Mouse (Mus musculus) NIH3T3 (cell line): ENCODE results near the gene Nt5dc2.

Source experiments
- DNase-seq: peaks from one replicate; pipeline ENCODE4 v3.0.0-alpha.2; 2012; ENCODE audit warnings: low read depth

The Nt5dc2 gene

GRCm38 (mm10) chr14:31134015-31135000 lies 3.5 kb downstream of the Nt5dc2 start:
- DNase-seq, result no peak

GRCm38 (mm10) chr14:31135495-31136410 lies 4.9 kb downstream of the Nt5dc2 start:
- DNase-seq, result no peak

DNA sequence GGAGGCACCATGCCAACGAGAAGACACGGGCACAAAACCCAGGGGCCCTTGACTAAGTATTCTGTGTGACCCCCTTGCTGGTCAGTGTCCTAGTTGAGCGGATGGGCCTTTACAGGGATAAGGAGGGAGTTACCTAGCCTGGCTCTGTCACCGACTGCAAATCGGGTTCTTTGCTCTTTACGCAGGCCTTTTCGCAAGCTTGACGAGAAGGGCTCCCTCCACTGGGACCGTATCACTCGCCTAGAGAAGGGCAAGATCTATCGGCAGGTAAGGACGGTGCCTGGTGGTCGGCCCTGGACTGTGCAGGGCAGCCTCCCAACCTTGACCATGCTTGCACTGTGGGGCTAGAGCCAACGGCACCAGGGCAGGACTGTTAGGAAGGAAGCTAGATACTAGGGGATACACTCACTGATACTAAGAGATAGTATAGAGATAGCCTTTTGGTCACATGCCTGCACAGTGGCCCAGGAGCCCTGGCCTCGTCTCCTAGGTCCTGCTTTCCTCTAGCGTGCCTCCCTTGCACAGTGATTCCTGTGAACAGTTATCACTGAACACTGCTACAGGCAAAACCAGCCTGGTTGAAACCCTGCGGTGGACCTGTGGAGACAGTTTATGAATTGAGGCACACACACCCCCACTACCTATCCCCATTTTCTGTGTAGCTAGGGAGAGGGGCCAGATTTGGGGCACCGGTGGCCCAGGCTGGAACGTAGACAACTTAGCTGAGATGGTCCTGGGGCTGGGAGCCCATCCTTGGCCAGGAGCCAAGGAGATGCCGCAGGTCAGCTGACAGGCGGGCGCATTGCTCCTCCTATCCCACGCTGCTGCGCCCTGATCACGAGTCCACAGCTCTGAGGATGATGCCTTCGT lies 5.8 kb downstream of the Nt5dc2 start:
- no peak for DNase-seq

GRCm38 (mm10) chr14:31137281-31137595 lies 6.4 kb downstream of the Nt5dc2 start:
- DNase-seq, result no peak

GRCm38 (mm10) chr14:31137791-31138190 lies 6.9 kb downstream of the Nt5dc2 start:
- DNase-seq, result no peak

DNA sequence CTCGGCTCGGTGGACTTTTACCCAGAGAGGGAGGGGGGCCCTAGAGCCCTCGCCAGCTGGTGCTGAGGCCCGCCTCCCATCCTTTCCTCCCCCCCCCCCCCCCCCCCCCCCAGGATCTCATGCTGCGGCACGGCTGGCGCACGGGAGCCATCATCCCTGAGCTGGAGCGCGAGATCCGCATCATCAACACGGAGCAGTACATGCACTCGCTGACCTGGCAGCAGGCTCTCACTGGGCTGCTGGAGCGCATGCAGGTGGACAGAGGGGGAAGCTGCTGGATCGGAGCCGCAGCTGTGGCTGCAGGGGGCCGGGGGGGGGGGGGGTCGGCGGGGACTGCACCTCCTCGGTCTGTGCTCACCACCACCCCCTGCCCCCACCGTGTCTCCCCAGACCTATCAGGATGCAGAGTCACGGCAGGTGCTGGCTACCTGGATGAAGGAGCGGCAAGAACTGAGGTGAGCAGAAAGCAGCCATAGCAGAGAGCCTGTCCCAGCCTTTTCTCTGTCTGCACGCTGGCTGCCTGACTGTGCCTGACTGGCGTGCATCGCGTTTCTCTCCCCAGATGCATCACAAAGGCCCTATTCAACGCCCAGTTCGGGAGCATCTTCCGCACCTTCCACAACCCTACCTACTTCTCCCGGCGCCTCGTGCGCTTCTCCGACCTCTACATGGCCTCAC lies 7.5 kb downstream of the Nt5dc2 start:
- no peak for DNase-seq

DNA sequence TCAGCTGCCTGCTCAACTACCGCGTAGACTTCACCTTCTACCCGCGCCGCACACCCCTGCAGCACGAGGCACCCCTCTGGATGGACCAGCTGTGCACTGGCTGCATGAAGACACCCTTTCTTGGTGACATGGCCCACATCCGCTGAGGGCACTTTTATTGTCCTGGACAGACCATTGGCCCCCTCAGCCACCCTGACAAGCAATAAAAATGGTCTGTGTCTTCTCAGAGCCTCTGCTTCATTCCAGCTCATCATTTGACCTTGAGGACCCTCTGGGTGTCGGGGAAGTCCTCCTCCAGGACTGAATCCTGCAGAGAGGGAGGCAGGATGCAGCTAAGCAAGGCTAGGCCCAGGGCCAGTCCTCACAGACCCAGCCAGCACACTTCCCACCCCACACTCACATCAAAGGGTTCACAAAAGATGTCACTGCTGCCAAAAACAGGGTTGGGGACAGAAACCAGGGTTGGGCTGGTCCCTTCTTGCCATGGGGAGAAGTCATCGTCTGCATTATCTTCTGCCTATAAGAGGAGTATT lies 8.1 kb downstream of the Nt5dc2 start:
- DNase-seq, result no peak

- no peak for DNase-seq
Measured at GRCm38 (mm10) chr14:31139666-31140065, 8.8 kb downstream of the Nt5dc2 start.

- no peak for DNase-seq
Measured at GRCm38 (mm10) chr14:31140141-31140540, 9.3 kb downstream of the Nt5dc2 start.

- no peak for DNase-seq
Measured at GRCm38 (mm10) chr14:31141011-31141410, 10.2 kb downstream of the Nt5dc2 start.

GRCm38 (mm10) chr14:31145694-31146093 lies 14.8 kb downstream of the Nt5dc2 start:
- no peak for DNase-seq

DNA sequence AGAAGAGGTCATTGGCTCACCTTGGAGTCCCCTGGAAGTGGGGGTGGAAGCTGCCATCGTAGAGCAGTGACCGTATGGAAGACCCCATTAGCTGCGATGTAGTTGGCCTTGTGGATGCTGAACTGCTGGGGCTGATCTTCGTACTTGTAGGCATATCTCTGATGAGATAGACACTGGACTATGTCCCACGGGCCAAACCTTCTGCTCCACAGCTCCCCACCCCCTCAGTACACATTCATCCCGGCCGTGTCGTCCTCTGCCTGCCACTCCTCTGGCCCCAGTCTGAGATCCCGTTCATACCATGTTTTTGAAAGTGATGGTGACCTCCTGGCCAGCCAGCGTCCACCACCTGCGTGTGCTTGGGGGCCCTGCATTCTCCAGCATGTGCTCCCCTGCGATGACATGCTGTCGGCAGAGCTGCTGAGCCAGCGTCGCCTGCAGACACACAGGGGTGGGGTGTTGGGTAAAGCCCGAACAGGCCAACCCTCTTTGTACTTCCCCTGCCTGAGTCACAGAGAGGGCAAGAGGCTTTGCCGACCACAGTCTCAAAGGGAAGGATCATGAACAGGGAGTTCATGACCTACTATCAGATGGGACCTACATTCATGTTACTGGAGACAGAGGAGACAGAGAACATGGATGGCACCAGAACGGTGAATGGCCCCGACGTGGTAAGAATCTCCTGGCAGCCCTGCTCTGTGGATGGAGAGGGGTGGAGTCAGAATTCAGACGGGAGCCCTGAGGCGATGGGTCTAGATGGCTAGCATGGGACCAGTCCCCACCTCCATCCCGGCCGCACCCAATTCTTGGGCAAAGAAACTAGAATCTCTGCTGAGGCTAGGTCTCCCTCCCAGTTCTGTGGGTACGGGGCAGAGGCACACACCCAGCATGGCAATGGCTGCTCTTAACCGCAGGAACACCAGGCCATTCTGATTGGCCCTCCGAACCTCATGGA lies 29.6 kb downstream of the Nt5dc2 start:
- DNase-seq, result no peak

GRCm38 (mm10) chr14:31161191-31161590 lies 30.3 kb downstream of the Nt5dc2 start:
- DNase-seq, result no peak

- no peak for DNase-seq
Measured at GRCm38 (mm10) chr14:31161638-31162037, 30.8 kb downstream of the Nt5dc2 start.

DNA sequence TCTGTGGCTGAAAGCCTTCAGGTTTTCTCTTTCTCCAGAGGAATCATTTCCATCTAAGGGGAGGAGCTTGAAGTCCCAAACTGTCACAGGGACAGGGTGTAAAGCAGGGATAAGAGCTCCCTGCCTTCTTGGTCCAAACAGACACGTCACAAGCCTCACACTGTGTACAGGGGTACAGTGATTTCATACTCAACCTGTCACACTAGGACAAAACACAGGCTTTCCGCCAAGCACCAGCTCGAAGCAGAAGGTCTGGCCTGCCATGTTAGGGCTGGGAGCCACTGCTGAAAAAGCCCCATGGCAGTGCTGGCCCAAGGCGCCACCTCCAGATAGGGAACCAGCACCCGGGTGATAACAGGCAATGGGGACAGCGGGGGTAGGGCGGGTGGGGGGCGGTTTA lies 33.2 kb downstream of the Nt5dc2 start:
- DNase-seq, result no peak

DNA sequence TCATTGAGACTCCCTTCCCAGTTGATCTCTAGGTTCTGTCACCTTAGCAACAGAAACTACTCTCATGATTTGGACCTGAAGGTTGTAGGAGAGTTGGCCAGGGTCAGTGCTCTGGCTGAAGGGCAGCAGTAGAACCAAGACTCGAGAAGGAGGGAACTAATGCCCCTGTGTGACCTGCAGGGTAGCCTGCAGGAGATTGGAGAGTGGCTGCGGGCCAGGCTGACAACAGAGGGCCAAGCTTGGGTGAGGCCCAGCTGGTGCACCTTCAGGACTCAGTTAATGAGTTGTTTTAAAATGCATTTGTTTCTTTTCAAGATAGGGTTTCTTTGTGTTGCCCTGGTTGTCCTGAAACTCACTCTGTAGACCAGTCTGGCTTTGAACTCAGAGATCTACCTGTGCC lies 34.2 kb downstream of the Nt5dc2 start:
- DNase-seq, result no peak

DNA sequence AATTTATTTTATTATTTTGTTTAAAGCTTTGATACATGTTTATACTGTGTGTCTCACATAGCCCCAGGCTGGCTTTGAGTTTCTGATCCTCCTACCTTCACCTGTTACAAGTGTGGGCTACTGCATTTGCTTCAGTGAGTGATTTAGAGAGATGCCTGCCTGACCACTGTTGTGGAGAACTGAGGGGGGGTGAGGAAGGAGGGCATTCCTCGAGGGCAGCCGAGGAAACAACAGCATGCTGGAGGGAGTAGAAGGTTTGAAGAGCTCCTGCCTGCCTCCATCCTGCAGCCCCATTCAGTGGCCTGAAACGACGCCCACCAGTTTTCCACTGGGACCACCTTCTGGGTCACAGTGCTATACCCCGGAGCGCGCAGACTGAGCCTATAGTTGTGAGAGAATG lies 34.6 kb downstream of the Nt5dc2 start:
- DNase-seq, result no peak

DNA sequence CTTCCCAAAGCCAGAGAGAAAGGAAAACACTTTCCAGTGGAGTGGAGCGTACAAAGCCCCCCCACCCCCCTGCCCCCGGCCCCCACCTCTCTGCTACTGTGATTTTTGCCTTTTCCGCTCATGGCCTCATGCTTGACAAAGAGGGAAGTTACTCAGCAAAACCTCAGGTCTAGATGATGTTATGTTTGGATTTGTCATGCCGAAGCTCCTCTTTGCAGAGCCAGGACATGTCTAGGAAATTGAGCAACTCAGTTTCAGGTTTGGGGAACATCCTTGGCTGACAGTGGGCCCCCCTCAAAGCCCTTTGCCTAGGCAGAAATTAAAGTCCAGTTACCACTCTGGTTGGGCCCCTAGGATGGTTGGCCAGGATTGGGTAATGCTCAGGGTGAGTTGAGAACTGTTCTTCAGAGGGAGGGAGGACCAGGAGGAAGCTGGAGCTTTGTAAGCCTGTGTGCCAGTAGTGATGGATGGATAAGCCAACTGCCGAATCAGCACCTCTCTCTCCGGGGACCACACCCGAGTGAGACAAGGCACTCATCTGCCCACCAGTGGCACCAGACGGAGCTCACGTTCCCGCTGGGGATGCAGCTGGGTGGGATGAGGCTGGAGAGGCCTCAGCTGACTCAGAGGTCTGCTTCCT lies 35.3 kb downstream of the Nt5dc2 start:
- peak; percentile 48 for DNase-seq

GRCm38 (mm10) chr14:31166827-31167226 lies 36.0 kb downstream of the Nt5dc2 start:
- DNase-seq, result no peak
